Mouse (Mus musculus) megakaryocyte, adult 5-6 weeks (primary cell): ENCODE results near the gene Dnaic2. TPM values are rescaled to one million over a fixed set of nuclear protein-coding genes. Genes with fewer than 3 reads are reported as not detected.

Source experiments
- ATAC-seq: 2 replicates; pipeline ENCODE4 v1.8.0; 2016; ENCODE audit warnings: mild to moderate bottlenecking, inconsistent platforms; ENCODE audit not compliant: poor library complexity, severe bottlenecking
- total RNA-seq, 2 experiments: library from RNA; stranded (forward) in 1 of 2; stranded (reverse) in 1 of 2; fragments of 153-499, 151-499 nt in 1 of 2; fragments of 221-1000, 200-1000 nt in 1 of 2; gene quantifications; 2 replicates each; pipeline versions ENCODE4 v1.2.3 to v1.2.4; 2015 to 2017

Gene Dnaic2
- total RNA-seq, 2 experiments from 2014 or later, result not detected

DNA sequence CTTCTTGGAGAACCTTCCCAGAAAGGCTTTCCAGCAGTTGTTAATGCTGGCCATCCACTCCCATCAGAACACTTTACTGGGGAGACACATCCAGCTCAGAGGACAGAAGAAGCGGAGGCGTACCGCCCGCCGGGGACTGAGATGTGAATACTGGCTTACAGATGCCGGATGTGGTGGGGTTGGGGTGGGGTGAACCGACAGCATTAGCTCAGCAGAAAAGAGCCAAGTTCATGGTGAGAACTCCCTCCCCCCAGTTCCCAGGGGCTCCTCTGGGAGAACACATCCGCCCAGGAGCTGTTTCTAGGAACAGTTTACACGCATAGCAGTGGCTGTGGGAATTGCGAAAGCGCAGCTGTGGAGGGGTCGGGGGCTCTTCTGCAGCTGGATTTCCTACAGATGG is 27.7 kb upstream of the Dnaic2 start:
- ATAC-seq, result no peak

DNA sequence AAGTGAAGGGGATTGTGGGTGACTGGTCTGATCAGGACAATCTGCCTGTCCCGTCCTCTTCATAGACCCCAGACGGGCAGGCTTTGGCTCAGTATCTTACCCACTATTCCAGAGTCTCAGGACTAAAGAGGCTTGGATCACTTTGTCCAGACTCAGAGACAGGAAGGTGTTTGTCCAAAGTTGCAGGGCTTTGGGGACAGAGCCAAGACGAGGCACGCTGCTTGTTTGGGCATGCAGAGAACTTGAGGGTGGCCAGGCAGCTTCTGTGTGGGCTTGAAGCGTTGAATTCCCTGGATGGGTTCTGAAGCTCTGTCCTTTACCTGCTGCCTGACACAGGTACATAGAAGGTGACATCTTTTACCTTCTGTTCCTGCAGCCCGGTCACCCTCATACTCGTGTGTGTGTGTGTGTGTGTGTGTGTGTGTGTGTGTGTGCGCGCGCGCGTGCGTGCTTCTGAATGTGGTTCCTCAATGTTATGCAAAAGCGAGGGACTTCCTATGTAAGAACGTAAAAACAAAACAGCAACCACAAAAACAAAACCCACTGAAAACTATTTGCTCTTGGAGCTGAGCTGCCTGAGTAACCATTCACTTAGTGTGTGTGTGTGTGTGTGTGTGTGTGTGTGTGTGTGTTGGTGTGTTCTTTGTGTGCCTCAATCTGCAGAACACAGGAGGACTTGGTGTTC is 24.8 kb upstream of the Dnaic2 start:
- peak; percentile 27; the same call in 1 of the 2 replicates for ATAC-seq

GRCm38 (mm10) chr11:114702996-114703361 is 24.2 kb upstream of the Dnaic2 start:
- ATAC-seq, result no peak

DNA sequence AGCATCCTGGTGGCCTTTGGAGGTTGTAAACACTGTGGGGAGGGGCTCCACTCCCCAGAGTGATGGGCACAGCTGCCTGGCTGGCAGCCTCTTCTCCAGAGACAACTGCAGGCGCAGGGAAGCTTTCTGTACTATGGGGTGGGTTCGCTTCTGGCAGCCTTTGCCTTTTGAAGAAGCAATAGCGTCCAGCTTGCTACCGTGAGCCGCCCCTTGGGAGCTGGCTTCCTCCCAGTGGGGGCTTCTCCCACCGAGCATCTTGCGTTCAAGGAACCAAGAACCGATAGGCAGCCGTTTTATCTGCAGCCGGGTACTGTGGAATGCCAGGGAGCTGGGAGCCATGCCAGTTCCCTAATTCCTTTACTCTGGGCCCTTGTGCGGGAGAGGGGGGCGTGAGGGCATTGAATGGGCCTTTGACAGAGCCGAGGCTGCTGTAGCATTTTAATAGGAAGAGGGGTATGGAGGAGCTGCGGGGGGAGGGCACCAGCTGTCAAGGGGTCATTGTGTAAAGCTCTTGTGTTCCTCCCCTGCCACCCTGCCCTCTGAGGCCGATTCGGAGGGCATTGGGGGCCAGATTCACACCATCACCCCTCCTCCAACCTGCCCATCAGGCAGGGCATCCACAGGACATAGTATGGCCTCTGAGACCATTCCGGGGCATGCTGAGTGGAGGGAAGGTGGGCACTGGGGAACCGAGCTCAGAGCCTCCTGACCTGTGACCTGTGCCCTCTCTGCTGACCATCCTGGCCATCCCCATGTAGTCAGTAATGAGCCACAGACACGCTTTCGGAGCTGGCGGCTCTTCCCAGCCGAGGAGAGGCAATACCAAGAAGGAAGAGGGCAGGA is 22.9 kb upstream of the Dnaic2 start:
- ATAC-seq, result no peak

GRCm38 (mm10) chr11:114706358-114706757 is 20.9 kb upstream of the Dnaic2 start:
- no peak for ATAC-seq

GRCm38 (mm10) chr11:114711393-114711792 is 15.8 kb upstream of the Dnaic2 start:
- no peak for ATAC-seq

DNA sequence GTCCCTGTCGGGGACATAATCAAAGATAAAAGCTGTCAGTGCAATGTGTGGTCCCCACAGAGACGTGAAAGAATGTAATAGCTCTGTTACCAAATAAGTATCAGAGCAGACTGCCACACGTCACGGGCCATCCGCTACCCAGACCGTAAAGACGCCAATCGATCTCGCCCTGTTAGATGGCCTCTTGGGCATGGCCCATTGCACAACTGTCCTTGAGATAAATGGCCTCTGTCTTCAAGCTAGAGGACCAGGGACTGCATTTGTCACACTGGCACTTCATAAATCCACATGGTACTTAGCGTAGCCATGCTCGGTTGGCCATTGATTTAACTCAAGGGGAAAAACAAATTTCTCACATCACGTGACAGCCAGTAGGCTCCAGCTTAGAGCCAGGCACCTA is 15.3 kb upstream of the Dnaic2 start:
- ATAC-seq, result no peak

GRCm38 (mm10) chr11:114714526-114714925 is 12.7 kb upstream of the Dnaic2 start:
- no peak for ATAC-seq

DNA sequence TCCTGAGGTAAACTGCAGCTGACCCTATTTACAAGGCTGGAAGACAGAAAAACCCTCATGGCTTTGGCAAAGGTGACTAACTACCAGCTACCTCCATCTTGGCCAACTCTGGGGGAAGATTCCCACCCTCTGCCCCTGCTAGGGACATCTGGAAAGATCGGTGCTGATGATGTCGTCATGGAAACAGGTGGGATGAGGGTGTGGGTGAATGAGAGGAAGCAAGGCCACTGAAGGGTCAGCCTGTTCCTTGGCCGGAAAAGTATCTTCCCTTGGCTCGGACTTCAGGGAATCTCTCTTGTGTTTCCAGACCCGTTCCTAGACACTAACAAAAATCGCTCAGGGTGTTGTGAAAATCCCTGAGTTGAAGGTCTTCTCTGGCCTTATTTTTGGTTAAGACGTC is 11.7 kb upstream of the Dnaic2 start:
- ATAC-seq, result no peak

- ATAC-seq, result no peak
Measured at GRCm38 (mm10) chr11:114720535-114720934, 6.7 kb upstream of the Dnaic2 start.

DNA sequence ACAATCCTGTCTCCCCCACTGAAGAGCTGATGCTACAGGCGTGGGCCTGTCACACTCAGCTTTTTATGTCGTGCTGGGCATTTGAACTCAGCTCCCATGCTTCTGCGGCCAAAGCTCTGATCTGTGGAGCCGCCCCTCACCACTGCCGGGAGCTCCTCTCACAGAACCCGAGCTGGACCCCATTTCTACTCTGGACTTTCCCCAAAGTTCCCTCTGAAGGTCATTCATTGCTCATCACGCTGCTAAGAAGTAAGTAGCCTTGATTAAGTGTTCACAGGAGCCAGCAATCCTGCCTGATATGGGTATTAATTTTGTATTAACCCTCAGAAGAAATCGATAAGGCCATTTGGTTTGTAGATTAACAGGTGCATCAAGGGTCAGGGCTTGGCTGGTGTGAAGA is 4.8 kb upstream of the Dnaic2 start:
- no peak for ATAC-seq

- no peak for ATAC-seq
Measured at GRCm38 (mm10) chr11:114723030-114723429, 4.2 kb upstream of the Dnaic2 start.

DNA sequence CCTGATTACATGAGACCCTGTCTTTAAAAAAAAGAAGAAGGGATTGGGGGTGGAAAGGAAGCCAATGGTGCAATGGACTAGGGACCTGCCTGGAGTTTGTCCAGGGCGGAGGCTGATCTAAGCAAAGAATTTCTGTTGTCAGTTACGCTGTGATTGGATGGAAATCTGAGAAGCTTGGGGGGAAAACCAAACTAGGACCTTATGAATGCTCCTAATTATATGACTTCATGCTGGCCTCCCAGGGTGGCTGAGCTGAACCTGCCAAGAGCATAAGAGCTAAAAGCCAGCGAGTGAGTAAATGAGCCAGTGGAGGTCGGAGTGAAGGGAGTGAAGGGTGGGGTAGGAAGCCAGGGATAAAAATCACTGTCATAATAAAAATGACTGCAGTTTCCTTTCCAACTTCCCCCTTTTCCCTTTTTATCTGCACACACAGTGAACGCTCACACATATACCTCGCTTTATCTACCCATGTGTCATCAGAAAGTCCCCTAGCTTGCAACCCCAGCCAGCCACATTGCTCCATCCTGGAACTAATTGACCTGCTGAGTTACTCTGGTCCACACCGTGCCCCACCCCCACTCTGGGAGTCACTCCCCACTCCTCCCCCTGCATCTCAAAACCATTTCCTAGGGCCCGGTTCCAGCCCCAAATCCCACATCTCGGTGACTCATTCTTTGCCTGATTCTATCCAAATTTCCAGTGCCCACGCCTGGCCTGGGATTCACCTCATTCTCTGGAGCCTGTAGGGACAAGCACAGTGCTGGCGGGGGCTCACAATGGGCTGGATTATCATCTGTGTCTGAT is 2.2 kb upstream of the Dnaic2 start:
- ATAC-seq, result no peak

DNA sequence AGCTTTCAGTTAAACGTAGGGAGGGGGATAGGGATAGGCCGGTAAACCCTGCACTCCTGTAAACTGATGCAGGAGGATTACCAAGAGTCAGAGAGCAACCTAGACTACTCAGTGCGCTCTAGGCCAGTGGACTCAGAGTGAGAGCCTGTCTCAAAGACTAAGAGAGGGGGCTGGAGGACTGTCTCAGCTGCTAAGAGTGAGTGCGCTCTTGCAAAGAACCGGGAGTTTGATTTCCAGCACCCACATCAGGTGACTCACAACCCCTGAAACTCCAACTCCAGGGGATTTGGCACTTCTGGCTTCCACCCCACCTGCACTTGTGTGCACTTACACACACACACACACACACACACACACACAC is 598 bp downstream of the Dnaic2 start:
- ATAC-seq, result no peak

- ATAC-seq, result no peak
Measured at GRCm38 (mm10) chr11:114728333-114728732, 1.1 kb downstream of the Dnaic2 start.

- ATAC-seq, result no peak
Measured at GRCm38 (mm10) chr11:114729832-114730363, 2.7 kb downstream of the Dnaic2 start.

- no peak for ATAC-seq
Measured at GRCm38 (mm10) chr11:114731711-114732110, 4.5 kb downstream of the Dnaic2 start.

GRCm38 (mm10) chr11:114732890-114733289 is 5.7 kb downstream of the Dnaic2 start:
- no peak for ATAC-seq

DNA sequence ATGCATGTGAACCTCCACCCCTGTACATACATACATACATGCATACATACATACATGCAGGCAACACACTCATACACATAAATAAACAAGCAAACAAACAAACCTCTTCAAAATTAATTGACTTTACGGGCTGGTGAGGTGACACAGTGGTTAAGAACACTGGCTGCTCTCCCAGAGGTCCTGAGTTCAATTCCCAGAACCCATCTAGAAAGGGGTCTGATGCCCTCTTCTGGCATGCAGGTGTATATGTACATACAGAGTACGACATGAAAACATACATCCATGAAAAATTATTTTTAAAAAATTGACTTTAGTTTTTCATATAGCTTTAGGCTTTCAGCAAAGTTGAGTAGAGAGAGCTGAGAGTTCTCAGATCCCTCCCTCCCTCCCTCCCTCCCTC is 8.9 kb downstream of the Dnaic2 start:
- ATAC-seq, result no peak

DNA sequence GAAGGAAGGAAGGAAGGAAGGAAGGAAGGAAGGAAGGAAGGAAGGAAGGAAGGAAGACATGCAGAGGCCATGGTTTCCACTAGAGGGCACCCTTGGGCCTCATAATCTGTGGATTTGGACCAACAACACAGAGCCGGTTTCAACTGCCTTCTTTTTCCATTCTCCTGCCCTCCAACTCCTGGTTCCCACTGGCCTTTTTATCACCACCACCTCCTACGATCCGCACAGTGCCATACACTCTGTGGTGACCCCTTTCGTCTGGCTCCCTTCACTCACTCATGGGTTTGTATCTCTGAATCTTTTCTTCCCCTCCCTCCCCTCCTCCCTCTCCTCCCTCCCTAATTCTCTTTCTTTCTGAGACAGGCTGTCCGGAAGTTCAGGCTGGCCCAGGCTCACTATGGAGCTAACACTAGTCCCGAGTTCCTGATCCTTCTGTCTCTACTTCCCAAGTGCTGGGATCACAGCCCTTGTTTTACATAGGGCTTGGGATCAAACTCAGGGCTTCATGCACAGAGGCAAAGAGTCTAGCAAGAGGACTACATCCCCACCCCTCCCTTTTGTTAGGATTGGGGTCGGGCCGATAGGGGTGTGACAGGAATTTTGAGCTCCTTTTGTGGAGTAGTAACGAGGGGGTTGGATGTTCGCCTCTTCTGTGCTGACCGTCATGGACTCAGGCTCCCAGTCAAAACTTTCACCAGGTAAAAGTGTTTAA is 9.9 kb downstream of the Dnaic2 start:
- no peak for ATAC-seq

DNA sequence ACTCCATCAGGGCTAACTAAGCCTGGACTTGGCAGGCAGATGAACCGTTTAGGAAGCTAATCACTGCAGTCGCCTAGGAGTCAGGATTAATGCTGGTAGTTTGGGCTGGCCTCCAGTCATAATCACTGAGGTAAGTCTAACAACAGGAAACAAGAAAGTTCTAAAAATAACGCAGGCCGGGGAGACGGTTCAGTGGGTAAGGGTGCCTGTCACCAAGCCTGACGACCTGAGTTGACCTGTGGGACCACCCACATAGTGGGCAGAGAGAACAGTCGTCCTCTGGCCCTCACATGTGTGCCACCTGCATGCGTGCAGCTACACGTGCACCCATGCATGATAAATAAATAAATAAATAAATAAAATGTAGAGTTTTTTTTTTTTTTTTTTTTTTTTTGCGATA is 13.4 kb downstream of the Dnaic2 start:
- no peak for ATAC-seq
